Mouse (Mus musculus) kidney, embryonic 14.5 days (tissue): Measurements from ENCODE around the gene Klrb1f. TPM values are rescaled to one million over a fixed set of nuclear protein-coding genes. Genes with fewer than 3 reads are reported as not detected.
"Not testable (repeated sequence)": the region's sequence is repeated elsewhere in the genome, so short reads cannot be mapped to it uniquely, and the experiment has no call there.

Experiments
- ATAC-seq: fragments of 200-750 bp; cut with Nextera tagmentation; 2 replicates; pipeline ENCODE4 v1.8.0; 2017; ENCODE audit warnings: moderate number of reproducible peaks, mild to moderate bottlenecking, moderate TSS enrichment, moderate library complexity; ENCODE audit not compliant: low FRiP score, low TSS enrichment
- H3K27ac ChIP-seq: fragments of 300-500 bp; sonication (generic); 2 replicates; pipeline ENCODE4 v1.5.1; 2014; ENCODE audit warnings: low read depth, mild to moderate bottlenecking, low read length, moderate library complexity, mixed read lengths
- H3K27me3 ChIP-seq: fragments of 300-500 bp; sonication (generic); 2 replicates; pipeline ENCODE4 v1.6.1; 2014; ENCODE audit warnings: mild to moderate bottlenecking, low read length; ENCODE audit not compliant: control insufficient read depth, insufficient read depth
- H3K36me3 ChIP-seq: fragments of 300-500 bp; sonication (generic); 2 replicates; pipeline ENCODE4 v1.6.1; 2014; ENCODE audit warnings: low read length, mixed read lengths; ENCODE audit not compliant: control insufficient read depth, insufficient read depth
- H3K4me1 ChIP-seq: fragments of 300-500 bp; sonication (generic); 2 replicates; pipeline ENCODE4 v1.6.1; 2014; ENCODE audit warnings: low read length, mixed read lengths; ENCODE audit not compliant: control insufficient read depth, insufficient read depth
- H3K4me2 ChIP-seq: fragments of 300-500 bp; sonication (generic); replicated peaks from 2 replicates; pipeline ENCODE4 v1.6.1; 2014; ENCODE audit warnings: low read depth, mild to moderate bottlenecking, low read length
- H3K4me3 ChIP-seq: fragments of 300-500 bp; sonication (generic); 2 replicates; pipeline ENCODE4 v1.5.1; 2014; ENCODE audit warnings: mild to moderate bottlenecking, low read length
- H3K9ac ChIP-seq: fragments of 300-500 bp; sonication (generic); 2 replicates; pipeline ENCODE4 v1.6.1; 2014; ENCODE audit warnings: low read depth, mild to moderate bottlenecking, low read length, moderate library complexity
- H3K9me3 ChIP-seq: fragments of 300-500 bp; sonication (generic); 2 replicates; pipeline ENCODE4 v1.6.1; 2016; ENCODE audit warnings: low read length; ENCODE audit not compliant: control insufficient read depth
- WGBS: fragments of 180-500 bp; shearing (Covaris S2); extraction: QIAGEN DNeasy Blood & Tissue Kit; methylation state at CpG from one replicate; pipeline ENCODE4 v1.1.7; 2014; 5-methylcytosine and 5-hydroxymethylcytosine counted together
- polyA plus RNA-seq: library from polyadenylated mRNA; unstranded; fragments of >200 nt; fragmentation: Nextera tagmentation; extraction: Ambion mirVana; gene quantifications from 2 replicates; pipeline ENCODE4 v1.2.1, GENCODE M21; 2014

The Klrb1f gene
- polyA plus RNA-seq, 1 experiment from 2014 or later: 0.28 TPM

DNA sequence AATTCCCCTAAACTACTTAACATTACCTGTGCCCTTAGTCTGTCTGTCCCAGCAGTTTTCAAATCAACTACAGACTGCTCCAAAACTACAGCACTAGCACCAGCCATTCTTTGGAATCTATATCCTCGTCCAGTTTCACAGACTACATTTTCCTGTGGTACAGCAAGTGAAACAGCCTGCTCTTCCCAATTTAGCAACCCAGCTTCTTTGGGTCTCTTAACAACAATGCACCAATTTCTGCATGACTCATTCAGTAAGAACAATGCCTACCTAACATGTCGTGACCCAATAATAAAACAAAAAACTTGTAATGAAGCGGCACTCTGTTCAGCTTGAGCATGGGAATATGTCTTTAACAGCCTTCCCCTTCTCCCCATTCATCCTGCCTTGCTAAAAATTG lies 19.7 kb downstream of the Klrb1f start:
- Histone ChIP-seq H3K36me3 (no peaks in the 10 kb centered on the region), H3K9me3 (no peaks in the 10 kb centered on the region), H3K27me3 (no peaks in the 10 kb centered on the region), H3K4me3 (no peak overlapping the region), H3K4me1 (no peaks in the 10 kb centered on the region), H3K27ac (no peak overlapping the region), H3K4me2 (no peak overlapping the region), H3K9ac (no peak overlapping the region)
- WGBS: 70% methylated on average over 3 of the region's 3 CpGs
- no peak for ATAC-seq

DNA sequence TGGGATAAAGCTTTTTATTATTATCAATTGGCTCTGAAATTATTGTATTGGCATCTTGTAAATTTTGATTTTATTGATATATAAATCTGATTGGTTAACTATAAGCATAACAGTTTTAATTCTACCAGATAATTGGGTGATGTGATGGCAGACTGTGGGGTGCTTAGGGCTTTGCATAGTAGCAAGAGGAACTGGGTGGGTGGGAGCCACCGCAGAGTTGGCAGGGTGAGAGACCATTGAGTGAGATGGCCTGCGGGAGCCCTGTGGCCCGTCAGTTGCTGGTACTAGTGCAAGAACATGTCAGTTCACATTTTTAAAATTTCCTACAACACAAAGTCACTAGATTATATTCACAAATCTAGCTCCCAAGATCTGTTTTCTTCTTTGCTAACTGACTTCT lies 20.2 kb downstream of the Klrb1f start:
- no peak overlapping the region for H3K27ac ChIP-seq
- 91% methylated on average over 3 of the region's 3 CpGs for WGBS

DNA sequence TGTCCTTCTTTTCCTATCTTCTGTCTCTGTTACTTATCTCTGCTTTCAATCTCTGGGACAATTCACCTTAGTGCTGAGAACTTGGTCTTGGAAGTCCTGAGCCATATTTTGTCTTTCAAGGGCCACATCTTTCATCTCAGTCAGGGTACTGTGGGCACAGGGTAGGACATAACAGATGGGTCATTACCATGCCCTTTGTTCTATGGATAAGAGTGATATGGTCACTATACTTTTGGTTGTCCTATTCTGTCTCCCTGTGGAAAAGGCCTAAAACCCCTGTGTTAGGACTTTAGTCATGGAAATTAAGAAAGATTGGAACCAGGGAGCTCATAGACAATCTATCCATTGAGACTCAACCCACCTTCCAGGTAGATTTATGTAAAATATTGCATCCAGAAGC lies 20.8 kb downstream of the Klrb1f start:
- Histone ChIP-seq H3K9ac (no peak overlapping the region), H3K27me3 (no peaks in the 10 kb centered on the region), H3K9me3 (no peaks in the 10 kb centered on the region), H3K4me3 (no peak overlapping the region), H3K27ac (no peak overlapping the region), H3K36me3 (no peaks in the 10 kb centered on the region), H3K4me2 (no peak overlapping the region), H3K4me1 (no peaks in the 10 kb centered on the region)
- ATAC-seq: no peak

More for the DNA sequence above, 20.2 kb downstream of the Klrb1f start:
- H3K9me3 ChIP-seq: no peaks in the 10 kb centered on the region
- H3K4me1 ChIP-seq: no peaks in the 10 kb centered on the region
- no peak for ATAC-seq
- H3K4me3 ChIP-seq: no peak overlapping the region
- H3K36me3 ChIP-seq: no peaks in the 10 kb centered on the region
- no peaks in the 10 kb centered on the region for H3K27me3 ChIP-seq
- H3K9ac ChIP-seq: no peak overlapping the region
- no peak overlapping the region for H3K4me2 ChIP-seq

DNA sequence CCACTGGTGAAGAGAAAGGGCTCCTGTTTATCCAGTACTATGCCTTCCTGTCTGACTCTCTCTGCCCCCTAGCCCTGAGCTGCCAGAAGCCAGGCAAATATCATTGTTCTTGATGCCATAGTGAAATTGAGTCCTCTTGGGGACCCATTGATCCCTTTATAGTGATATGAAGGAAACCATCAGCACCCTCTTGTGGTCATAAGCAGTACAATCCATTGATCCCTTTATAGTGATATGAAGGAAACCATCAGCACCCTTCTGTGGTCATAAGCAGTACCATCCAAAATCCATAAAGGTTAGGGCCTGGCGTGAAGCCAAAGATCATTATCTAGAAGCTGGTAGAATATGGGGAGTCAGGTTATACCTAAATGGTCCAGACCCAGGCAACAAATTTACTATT lies 21.3 kb downstream of the Klrb1f start:
- no peaks in the 10 kb centered on the region for H3K9me3 ChIP-seq
- ATAC-seq: peak; percentile 60

DNA sequence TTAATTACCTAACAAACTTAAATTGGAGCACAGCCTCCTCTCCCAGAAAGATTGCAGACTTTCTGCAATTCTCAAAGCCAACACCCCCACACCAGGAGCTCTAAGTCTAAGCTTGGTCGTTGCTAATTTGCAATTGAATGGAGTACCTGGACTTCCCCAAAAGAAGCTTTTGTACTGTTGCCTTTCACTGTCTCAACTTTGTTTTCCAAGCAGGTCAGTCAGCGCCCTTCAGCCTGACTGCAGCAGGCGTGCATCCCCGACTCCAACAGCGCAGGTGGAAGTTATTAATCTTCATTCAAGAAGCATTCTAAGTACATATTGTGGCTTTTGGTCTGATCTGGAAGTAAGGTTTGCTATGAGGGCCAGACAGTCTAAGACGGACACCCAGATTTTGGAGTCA lies 39.4 kb downstream of the Klrb1f start:
- Histone ChIP-seq H3K9ac (no peak overlapping the region), H3K9me3 (no peaks in the 10 kb centered on the region), H3K27ac (no peak overlapping the region), H3K4me1 (no peaks in the 10 kb centered on the region), H3K36me3 (no peaks in the 10 kb centered on the region), H3K27me3 (no peaks in the 10 kb centered on the region), H3K4me2 (no peak overlapping the region), H3K4me3 (no peak overlapping the region)
- ATAC-seq: no peak
- 88% methylated on average over 6 of the region's 6 CpGs for WGBS

More for the DNA sequence above, 21.3 kb downstream of the Klrb1f start:
- H3K27ac ChIP-seq: no peak overlapping the region
- whole genome bisulfite sequencing: 66% methylated on average over 1 of the region's 1 CpGs
- no peaks in the 10 kb centered on the region for H3K36me3 ChIP-seq
- H3K9ac ChIP-seq: no peak overlapping the region
- H3K4me1 ChIP-seq: no peaks in the 10 kb centered on the region
- no peak overlapping the region for H3K4me2 ChIP-seq
- H3K4me3 ChIP-seq: no peak overlapping the region
- no peaks in the 10 kb centered on the region for H3K27me3 ChIP-seq

DNA sequence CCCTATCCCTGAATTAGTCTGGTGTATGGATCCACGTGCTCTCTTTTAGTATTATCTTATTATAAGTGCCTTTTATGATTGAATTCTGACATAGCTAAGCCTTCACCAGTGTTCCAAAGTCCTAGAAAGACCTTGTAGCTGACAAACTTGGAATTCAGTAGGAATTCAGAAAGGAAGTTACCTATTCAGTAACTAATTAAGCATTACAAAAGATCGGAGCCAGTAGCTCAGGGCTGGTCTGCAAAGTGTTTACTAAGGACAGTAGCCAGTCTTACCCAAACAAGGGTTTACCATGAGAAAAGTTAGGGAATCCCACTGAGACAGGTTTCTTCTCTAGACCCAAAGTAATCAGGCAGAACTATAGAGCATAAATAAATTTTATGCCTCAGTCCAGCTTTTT lies 40.3 kb downstream of the Klrb1f start:
- WGBS: 87% methylated on average over 2 of the region's 2 CpGs
- H3K36me3 ChIP-seq, H3K9me3 ChIP-seq, ATAC-seq, H3K27me3 ChIP-seq, H3K27ac ChIP-seq, H3K4me2 ChIP-seq, H3K4me3 ChIP-seq, H3K4me1 ChIP-seq, H3K9ac ChIP-seq: not testable (repeated sequence)

DNA sequence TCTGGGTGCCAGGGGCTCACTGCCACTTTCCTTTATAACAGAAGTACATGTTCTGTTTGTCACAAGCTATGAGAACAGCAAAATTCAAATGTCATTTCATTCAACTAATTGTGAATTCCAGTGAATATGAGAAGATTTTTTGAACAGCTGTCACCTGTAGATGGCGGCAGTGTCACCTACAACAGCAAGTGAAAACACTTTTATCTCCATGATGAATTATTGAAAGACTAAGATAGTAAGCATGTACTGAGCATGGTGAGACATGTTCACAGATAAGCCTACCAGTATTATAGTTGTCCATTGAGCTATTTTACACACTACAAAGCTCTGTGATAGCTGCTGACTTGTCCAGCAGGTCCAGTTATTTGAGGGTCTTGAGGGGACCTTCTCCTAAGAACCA lies 42.5 kb downstream of the Klrb1f start:
- no peaks in the 10 kb centered on the region for H3K9me3 ChIP-seq
- no peaks in the 10 kb centered on the region for H3K27me3 ChIP-seq
- no peak overlapping the region for H3K4me2 ChIP-seq
- H3K27ac ChIP-seq: no peak overlapping the region
- no peak overlapping the region for H3K4me3 ChIP-seq
- WGBS: 91% methylated on average over 1 of the region's 1 CpGs
- no peaks in the 10 kb centered on the region for H3K4me1 ChIP-seq
- ATAC-seq: no peak
- no peak overlapping the region for H3K9ac ChIP-seq
- H3K36me3 ChIP-seq: no peaks in the 10 kb centered on the region

DNA sequence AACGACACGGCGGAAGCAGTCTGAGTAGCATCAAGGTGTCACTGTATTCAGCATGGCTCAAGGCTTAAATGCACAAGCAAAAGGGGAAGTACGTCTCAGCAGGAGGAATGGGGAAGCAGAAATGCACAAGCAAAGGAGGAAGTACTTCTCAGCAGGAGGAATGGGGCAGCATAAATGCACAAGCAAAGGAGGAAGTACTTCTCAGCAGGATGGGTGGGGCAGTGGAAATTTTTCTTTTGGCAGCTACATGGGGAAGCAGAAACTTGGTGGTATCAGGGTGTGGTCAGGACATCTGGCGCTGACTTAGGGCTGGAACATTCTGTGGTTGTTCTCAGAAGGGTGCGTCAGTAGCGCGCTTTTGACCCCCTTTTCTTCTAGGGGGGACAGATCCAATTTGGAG lies 42.9 kb downstream of the Klrb1f start:
- not testable (repeated sequence) for H3K4me3 ChIP-seq, H3K36me3 ChIP-seq, ATAC-seq, H3K4me2 ChIP-seq, H3K9ac ChIP-seq, H3K9me3 ChIP-seq, H3K27me3 ChIP-seq, H3K27ac ChIP-seq, H3K4me1 ChIP-seq
- 97% methylated on average over 8 of the region's 8 CpGs for WGBS

DNA sequence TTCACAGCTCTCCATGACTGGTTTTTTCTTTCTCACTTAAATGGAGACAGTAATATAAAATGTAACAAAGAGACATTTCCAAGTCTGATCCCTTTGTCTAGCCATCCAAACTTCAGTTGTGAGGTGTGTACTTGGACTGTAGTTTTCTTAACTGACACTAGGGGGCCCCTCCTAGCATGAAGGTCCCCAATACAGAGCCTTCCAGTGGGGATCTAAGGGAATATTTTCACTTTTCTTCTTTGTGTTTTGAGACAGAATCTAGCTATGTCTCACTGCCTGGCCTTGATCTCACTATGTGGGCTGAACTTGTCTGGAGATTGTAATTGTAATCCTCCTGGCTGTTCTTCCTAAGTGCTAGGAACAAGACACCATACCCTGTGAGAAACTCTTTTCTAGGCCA lies 49.5 kb downstream of the Klrb1f start:
- Histone ChIP-seq H3K36me3 (no peaks in the 10 kb centered on the region), H3K4me1 (no peaks in the 10 kb centered on the region), H3K27me3 (no peaks in the 10 kb centered on the region), H3K9me3 (no peaks in the 10 kb centered on the region), H3K9ac (no peak overlapping the region), H3K4me2 (no peak overlapping the region), H3K27ac (no peak overlapping the region), H3K4me3 (no peak overlapping the region)
- ATAC-seq: peak; percentile 55; the same call in 1 of the 2 replicates

DNA sequence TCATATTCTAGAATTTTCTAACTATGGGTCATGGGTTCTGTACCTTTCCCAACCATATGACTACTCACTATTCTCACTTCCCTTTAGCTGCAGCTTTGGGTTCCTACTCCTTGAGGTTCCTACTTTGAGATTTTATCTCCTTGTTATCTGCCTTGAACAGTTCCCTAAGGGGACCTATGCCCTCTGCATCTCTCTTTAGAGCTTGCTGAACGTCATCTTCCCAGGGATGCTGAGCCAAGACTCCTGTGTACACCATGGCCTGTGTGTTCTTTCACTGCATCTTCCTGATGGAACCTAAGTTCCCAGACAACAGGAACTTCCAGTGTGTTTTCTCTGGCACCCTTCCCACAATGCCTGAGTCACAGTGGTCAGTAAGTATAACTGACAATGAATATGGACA lies 52.2 kb downstream of the Klrb1f start:
- Histone ChIP-seq H3K27me3 (no peaks in the 10 kb centered on the region), H3K36me3 (no peaks in the 10 kb centered on the region), H3K4me3 (no peak overlapping the region), H3K4me2 (no peak overlapping the region), H3K27ac (no peak overlapping the region), H3K9me3 (no peaks in the 10 kb centered on the region), H3K9ac (no peak overlapping the region), H3K4me1 (no peaks in the 10 kb centered on the region)
- WGBS: 46% methylated on average over 1 of the region's 1 CpGs
- no peak for ATAC-seq
